Mouse (Mus musculus): ENCODE measurements around the gene Igbp1b.

Gene Igbp1b

GRCm38 (mm10) chr6:138658516-138658915, at the start of gene Igbp1b:
Gene Igbp1b (minus strand): TSS chr6:138658544.
- no peak for DNase-seq (ENCODE audit: low spot score)

- DNase-seq (ENCODE audit: low spot score) = no peak
These were observed 24.6 kb upstream of the Igbp1b start for GRCm38 (mm10) chr6:138682959-138683358.

GRCm38 (mm10) chr6:138672704-138673141, 14.4 kb upstream of the Igbp1b start:
- DNase-seq (ENCODE audit: low spot score) = no peak

- no peak for DNase-seq (ENCODE audit: low spot score)
These were observed 7.1 kb upstream of the Igbp1b start for GRCm38 (mm10) chr6:138665416-138665815.

- no peak for DNase-seq (ENCODE audit: low spot score)
These were observed 12.7 kb downstream of the Igbp1b start for GRCm38 (mm10) chr6:138645604-138646003.

- DNase-seq (ENCODE audit: low spot score) = no peak
These were observed 19.0 kb downstream of the Igbp1b start for GRCm38 (mm10) chr6:138639351-138639750.

- DNase-seq (ENCODE audit: low spot score) = no peak
These were observed 37.6 kb downstream of the Igbp1b start for GRCm38 (mm10) chr6:138620786-138621185.

GRCm38 (mm10) chr6:138618396-138618795, 39.9 kb downstream of the Igbp1b start:
- DNase-seq (ENCODE audit: low spot score) = no peak

Data from urinary bladder, postnatal 25 days (tissue).